Comparison of ENCODE assay signal across 22 mouse cellular contexts in genomic region chr13:102755124-102755523, GRCm38 (mm10).
DNase-seq lines count a peak whose midpoint lies in the region; TF ChIP-seq lines count a peak whose summit lies in the region.
"Had no signal": no experiment of that assay in that cellular context is flagged by ENCODE, and none has a peak within 500 bp of the region (broad histone marks: within the 10 kb centered on the region; RNA-seq: fewer than 3 reads in every experiment).

No protein-coding gene starts in this region.

- H3K4me2 ChIP-seq in CH12.LX (ENCODE audit: insufficient read depth, low read depth, poor library complexity, severe bottlenecking), result no peak overlapping the region

- no peak overlapping the region for H3K4me3 ChIP-seq in CH12.LX (replicated peaks in 1 of 3; ENCODE audit: low read depth in 2 of 3, low read length in 2 of 3, poor library complexity in 1 of 3)
- no peak overlapping the region for H3K4me3 ChIP-seq in ES-E14 (ENCODE audit: insufficient read depth in 1 of 2, low read depth in 1 of 2, low read length in 2 of 2, poor library complexity in 1 of 2, severe bottlenecking in 1 of 2)
- H3K4me3 ChIP-seq in MEL (ENCODE audit: control insufficient read depth in 1 of 2, insufficient read depth in 1 of 2, low read depth in 2 of 2, low read length in 2 of 2), result no peak overlapping the region
- H3K4me3 ChIP-seq in embryonic fibroblast, embryonic 13.5 days (ENCODE audit: insufficient read depth, low read length), result no peak overlapping the region
- H3K4me3 ChIP-seq in hindbrain, embryonic 10.5 days, result no peak overlapping the region

- dilution Hi-C loops in CH12.LX (cut with MboI; ENCODE audit: extremely low pct_ligation_motif_present, extremely low pct_unique_long_range_greater_than_20kb, low sequenced_read_pairs), result no loop called here

- no peak for TF ChIP-seq CTCF in CH12.LX (conservative IDR thresholded peaks at IDR 0.05 in 1 of 2, IDR thresholded peaks at IDR 0.05 in 1 of 2; ENCODE audit: low read depth in 2 of 2, low read length in 2 of 2)
- no peak for TF ChIP-seq CTCF in MEL (IDR thresholded peaks at IDR 0.05 in 2 of 3, conservative IDR thresholded peaks at IDR 0.05 in 1 of 3; ENCODE audit: control insufficient read depth in 1 of 3, insufficient read depth in 1 of 3, low read depth in 2 of 3, low read length in 3 of 3, poor library complexity in 1 of 3, severe bottlenecking in 1 of 3)
- no peak for TF ChIP-seq CTCF in embryonic fibroblast, embryonic 13.5 days (IDR thresholded peaks at IDR 0.05; ENCODE audit: borderline replicate concordance, insufficient read depth, low read length)

- no peak for TF ChIP-seq POLR2A in CH12.LX (IDR thresholded peaks at IDR 0.05; ENCODE audit: low read depth, low read length)
- TF ChIP-seq POLR2A in MEL (IDR thresholded peaks at IDR 0.05; ENCODE audit: control insufficient read depth in 1 of 2, insufficient read depth in 1 of 2, low read depth in 1 of 2, low read length in 2 of 2, poor library complexity in 1 of 2), result no peak
- no peak for TF ChIP-seq POLR2A in embryonic fibroblast, embryonic 13.5 days (IDR thresholded peaks at IDR 0.05; ENCODE audit: low read depth, low read length)

- H3K27ac ChIP-seq in CH12.LX (ENCODE audit: insufficient read depth, low read depth) (no peak overlapping the region), ES-E14 (ENCODE audit: insufficient read depth, low read depth, low read length, poor library complexity, severe bottlenecking) (no peak overlapping the region), MEL (ENCODE audit: control insufficient read depth, low read depth, low read length) (no peak overlapping the region)
- 0 out of 2 replicates have a peak overlapping the region, but pooled peaks have one; percentile 20 for H3K27ac ChIP-seq in embryonic fibroblast, embryonic 13.5 days (ENCODE audit: insufficient read depth, low read length)
- H3K27ac ChIP-seq in hindbrain, embryonic 10.5 days, result no peak overlapping the region

- DNase-seq in CH12.LX (ENCODE audit: extremely low read depth), result no peak
- no peak for DNase-seq in ES-E14 (ENCODE audit: low read depth, low spot score)
- DNase-seq in MEL (ENCODE audit: low read depth, low spot score), result no peak
- no peak for DNase-seq in frontal cortex, postnatal 14 days (ENCODE audit: low spot score in 2 of 2)
- DNase-seq in hindbrain, embryonic 10.5 days (ENCODE audit: low spot score), result no peak
- DNase-seq in kidney, adult 9 months, result no peak
- no peak for DNase-seq in yolk sac, embryonic 10.5 days (ENCODE audit: low spot score)
- DNase-seq: adrenal gland, adult 2 months; adrenal gland, adult 8-10 months; adrenal gland, postnatal 10 days; adrenal gland, postnatal 14 days; adrenal gland, postnatal 25 days; adrenal gland, postnatal 36 days; B cell, adult 2 months; cerebellum, adult 11 months; cerebellum, adult 11-12 months; cerebellum, adult 18-20 months; cerebellum, adult 2 months; cerebellum, adult 8-10 months had no signal

- H3K4me1 ChIP-seq in CH12.LX (ENCODE audit: control insufficient read depth in 1 of 2, insufficient read depth in 2 of 2) (peaks cover 0 to 34% of the 10 kb centered on the region in 2 experiments; a peak in 3 of 4 replicates), ES-E14 (ENCODE audit: control insufficient read depth in 2 of 2, insufficient read depth in 2 of 2, low read length in 2 of 2, poor library complexity in 1 of 2) (peaks cover 3 to 4% of the 10 kb centered on the region in 2 experiments; a peak in 2 of 4 replicates), MEL (ENCODE audit: control insufficient read depth in 1 of 2, insufficient read depth in 2 of 2, low read length in 2 of 2) (peaks cover 9 to 22% of the 10 kb centered on the region in 2 experiments)
- H3K4me1 ChIP-seq in embryonic fibroblast, embryonic 13.5 days (ENCODE audit: control insufficient read depth, insufficient read depth, low read length), result peaks cover 13% of the 10 kb centered on the region
- H3K4me1 ChIP-seq in hindbrain, embryonic 10.5 days (replicated peaks), result 0 out of 2 replicates have a peak, but pooled peaks cover 2% of the 10 kb centered on the region

- in situ Hi-C loops in CH12.LX (cut with MboI; ENCODE audit: low pct_ligation_motif_present, low pct_unique_long_range_greater_than_20kb, low sequenced_read_pairs), result no loop called here
- in situ Hi-C loops in ES-E14 (cut with MboI; ENCODE audit: low sequenced_read_pairs in 2 of 2, unreplicated experiment in 2 of 2), result no loop called here

- 95% methylated on average over 8 of the region's 8 CpGs for WGBS in hindbrain, embryonic 10.5 days

- H3K79me2 ChIP-seq in CH12.LX (replicated peaks; ENCODE audit: control insufficient read depth, extremely low read depth, insufficient read depth, poor library complexity, severe bottlenecking) (no peaks in the 10 kb centered on the region), MEL (ENCODE audit: control insufficient read depth, insufficient read depth, low read length, poor library complexity) (no peaks in the 10 kb centered on the region)

- TF ChIP-seq EP300 in CH12.LX (IDR thresholded peaks at IDR 0.05; ENCODE audit: low read length) (no peak), MEL (IDR thresholded peaks at IDR 0.05; ENCODE audit: low read depth in 1 of 2, low read length in 2 of 2) (no peak)

- no peaks in the 10 kb centered on the region for H3K9me3 ChIP-seq in CH12.LX (replicated peaks; ENCODE audit: low read length)
- no peaks in the 10 kb centered on the region for H3K9me3 ChIP-seq in ES-E14 (ENCODE audit: control insufficient read depth, insufficient read depth, low read depth, low read length)
- no peaks in the 10 kb centered on the region for H3K9me3 ChIP-seq in MEL (replicated peaks; ENCODE audit: insufficient read depth, low read length)
- no peaks in the 10 kb centered on the region for H3K9me3 ChIP-seq in hindbrain, embryonic 10.5 days
- H3K9me3 ChIP-seq: G1E had no signal

- H3K36me3 ChIP-seq in CH12.LX (replicated peaks in 1 of 2; ENCODE audit: control insufficient read depth in 1 of 2, insufficient read depth in 1 of 2, low read length in 1 of 2), result peaks cover 41 to 71% of the 10 kb centered on the region in 2 experiments
- peaks cover 3% of the 10 kb centered on the region; the same call in 1 of the 2 replicates for H3K36me3 ChIP-seq in ES-E14 (ENCODE audit: control insufficient read depth, insufficient read depth, low read length, poor library complexity, severe bottlenecking)
- H3K36me3 ChIP-seq in MEL (ENCODE audit: control insufficient read depth in 1 of 2, insufficient read depth in 2 of 2, low read length in 2 of 2), result peaks cover 0 to 24% of the 10 kb centered on the region in 2 experiments; a peak in 3 of 4 replicates
- peaks cover 66% of the 10 kb centered on the region for H3K36me3 ChIP-seq in hindbrain, embryonic 10.5 days
- H3K36me3 ChIP-seq: G1E had no signal

- H3K9ac ChIP-seq in CH12.LX (ENCODE audit: insufficient read depth, low read depth) (no peak overlapping the region), ES-E14 (ENCODE audit: insufficient read depth, low read depth, low read length, poor library complexity, severe bottlenecking) (no peak overlapping the region), MEL (ENCODE audit: control insufficient read depth, low read depth, low read length, poor library complexity, severe bottlenecking) (no peak overlapping the region)

- TF ChIP-seq RAD21 in CH12.LX (IDR thresholded peaks at IDR 0.05; ENCODE audit: low read depth, low read length), result no peak
- TF ChIP-seq RAD21 in MEL (IDR thresholded peaks at IDR 0.05; ENCODE audit: low read depth, low read length), result no peak

- no peaks in the 10 kb centered on the region for H3K27me3 ChIP-seq in CH12.LX (replicated peaks)
- H3K27me3 ChIP-seq in MEL (ENCODE audit: control insufficient read depth in 1 of 2, insufficient read depth in 2 of 2, low read length in 2 of 2), result no peaks in the 10 kb centered on the region
- no peaks in the 10 kb centered on the region for H3K27me3 ChIP-seq in hindbrain, embryonic 10.5 days (ENCODE audit: insufficient read depth, poor library complexity, severe bottlenecking)
- H3K27me3 ChIP-seq: Patski had no signal

TF ChIP-seq in CH12.LX, 34 proteins besides CTCF, POLR2A, EP300 and RAD21:
- TF ChIP-seq MXI1 (IDR thresholded peaks at IDR 0.05; ENCODE audit: low read depth, low read length) (no peak), MAFK (IDR thresholded peaks at IDR 0.05; ENCODE audit: insufficient replicate concordance, low read length) (peak; percentile 70)

TF ChIP-seq in ES-E14, 5 proteins besides CTCF, POLR2A, EP300 and RAD21:
- TF ChIP-seq ZNF384 (IDR thresholded peaks at IDR 0.05; ENCODE audit: low read depth, low read length), result no peak
- TF ChIP-seq MAFK (IDR thresholded peaks at IDR 0.05; ENCODE audit: insufficient read depth, low read depth, low read length), result peak; percentile 56; the same call in 1 of the 2 replicates

TF ChIP-seq in MEL, 35 proteins besides CTCF, POLR2A, EP300 and RAD21:
- TF ChIP-seq MAFK (IDR thresholded peaks at IDR 0.05; ENCODE audit: borderline replicate concordance, low read depth, low read length) (peak; percentile 74; the same call in 1 of the 2 replicates), TBP (IDR thresholded peaks at IDR 0.05; ENCODE audit: low read depth, low read length) (no peak), MXI1 (IDR thresholded peaks at IDR 0.05; ENCODE audit: low read depth, low read length) (no peak)

Comparison
In these comparisons a context has a peak if more than half of its experiments do, and no peak if none do; other contexts are left out.
1. Of the 35 proteins assayed by ChIP-seq in both MEL and CH12.LX: peak only in MEL: none; only in CH12.LX: none; in both: MAFK; in neither: 34.